Mouse (Mus musculus): ENCODE measurements around the gene Rasa4.
A peak's percentile ranks its signal among the peaks of the same experiment; 100 is the strongest.
"Not testable (repeated sequence)": the region's sequence is repeated elsewhere in the genome, so short reads cannot be mapped to it uniquely, and the experiment has no call there.

The Rasa4 gene

DNA sequence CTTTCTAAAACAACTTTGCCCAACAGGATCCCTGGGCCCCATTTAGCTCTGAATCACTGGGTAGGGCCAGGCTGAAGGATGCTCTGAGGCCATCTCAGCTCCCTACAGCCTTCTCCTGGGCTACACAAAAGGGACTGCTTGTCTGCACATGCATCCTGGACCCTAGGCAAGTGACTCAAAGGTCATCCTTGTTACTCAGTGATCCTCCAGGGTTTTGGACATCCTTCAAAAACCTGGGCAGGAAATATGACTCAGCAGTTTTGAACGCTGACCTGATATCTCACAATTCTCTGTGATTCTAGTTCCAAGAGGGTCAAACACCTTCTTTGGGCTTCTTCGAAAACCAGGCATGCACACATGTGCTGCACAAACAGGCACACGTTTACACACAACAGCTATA, 25.3 kb downstream of the Rasa4 start:
- DNase-seq (ENCODE audit: low spot score in 2 of 2) = no peak

DNA sequence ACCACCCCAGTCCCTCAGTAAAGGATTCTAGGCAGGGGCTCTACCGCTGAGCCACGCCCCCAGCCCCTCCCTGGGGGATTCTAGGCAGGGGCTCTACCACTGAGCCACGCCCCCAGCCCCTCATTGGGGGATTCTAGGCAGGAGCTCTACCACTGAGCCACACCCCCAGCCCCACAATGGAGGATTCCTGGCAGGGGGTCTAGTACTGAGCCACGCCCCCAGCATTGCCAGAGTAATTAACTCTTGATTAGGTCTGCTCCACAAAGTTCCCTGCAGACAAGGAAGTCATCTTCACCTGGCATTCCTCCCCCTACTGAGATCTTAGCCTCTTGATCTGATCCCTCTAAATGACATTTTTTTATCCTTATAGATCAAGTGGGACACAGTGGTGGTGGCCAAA, 29.8 kb downstream of the Rasa4 start:
- not testable (repeated sequence) for DNase-seq (ENCODE audit: low spot score in 2 of 2)

GRCm38 (mm10) chr5:136115891-136116783, 32.4 kb downstream of the Rasa4 start, which contains the start of gene Polr2j:
TSS of gene Polr2j (plus strand) at chr5:136116631.
- DNase-seq (ENCODE audit: low spot score in 2 of 2) = peak; percentile 91 to 95

GRCm38 (mm10) chr5:136116784-136117112, 33.0 kb downstream of the Rasa4 start:
- DNase-seq (ENCODE audit: low spot score in 2 of 2) = no peak

- no peak for DNase-seq (ENCODE audit: low spot score in 2 of 2)
These were observed 38.4 kb downstream of the Rasa4 start for GRCm38 (mm10) chr5:136122165-136122564.

- DNase-seq (ENCODE audit: low spot score in 2 of 2) = peak; percentile 94 to 97
These were observed 52.0 kb downstream of the Rasa4 start, which contains the start of the genes Lrwd1 and Alkbh4 for GRCm38 (mm10) chr5:136135571-136136291. TSS of gene Lrwd1 (minus strand) at chr5:136136074. TSS of gene Alkbh4 (plus strand) at chr5:136136146.

- DNase-seq (ENCODE audit: low spot score in 2 of 2) = no peak
These were observed 52.7 kb downstream of the Rasa4 start for GRCm38 (mm10) chr5:136136292-136136990.

GRCm38 (mm10) chr5:136137658-136138274, 54.0 kb downstream of the Rasa4 start:
- no peak for DNase-seq (ENCODE audit: low spot score in 2 of 2)

DNA sequence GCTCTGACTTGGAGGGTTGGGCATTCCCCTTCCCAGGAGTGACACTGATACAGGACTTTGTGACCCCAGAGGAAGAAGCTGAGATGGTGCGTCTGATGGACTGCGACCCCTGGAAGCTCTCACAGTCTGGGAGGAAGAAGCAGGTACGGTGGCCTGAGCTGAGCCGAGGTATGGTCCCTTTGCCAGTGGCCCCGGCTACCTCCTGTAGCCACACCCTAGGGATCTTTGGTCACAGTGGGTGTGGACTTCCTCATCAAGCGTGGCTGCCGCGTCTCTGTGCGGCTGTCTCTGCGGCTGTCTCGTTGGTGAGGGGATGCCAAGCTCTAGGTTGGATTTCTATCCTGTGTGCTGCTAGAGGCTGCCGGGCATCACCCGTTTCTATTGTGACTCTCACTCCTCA, 55.7 kb downstream of the Rasa4 start:
- no peak for DNase-seq (ENCODE audit: low spot score in 2 of 2)

DNA sequence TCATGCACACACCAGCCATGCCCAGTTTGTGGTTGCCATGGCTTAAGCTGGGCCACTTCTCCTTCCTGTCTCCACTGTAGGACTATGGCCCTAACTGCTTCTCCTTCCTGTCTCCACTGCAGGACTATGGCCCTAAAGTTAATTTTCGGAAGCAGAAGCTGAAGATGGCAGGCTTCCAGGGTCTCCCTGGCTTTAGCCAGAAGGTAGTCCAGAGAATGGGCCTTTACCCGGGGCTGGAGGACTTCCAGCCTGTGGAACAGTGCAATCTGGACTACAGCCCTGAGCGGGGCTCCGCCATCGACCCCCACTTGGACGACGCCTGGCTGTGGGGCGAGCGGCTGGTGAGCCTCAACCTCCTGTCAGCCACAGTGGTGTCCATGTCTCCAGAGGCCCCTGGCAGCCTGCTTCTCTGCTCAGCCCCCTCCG, 56.4 kb downstream of the Rasa4 start:
- peak in 1 of 2 experiments; percentile 42 for DNase-seq (ENCODE audit: low spot score in 2 of 2)

DNA sequence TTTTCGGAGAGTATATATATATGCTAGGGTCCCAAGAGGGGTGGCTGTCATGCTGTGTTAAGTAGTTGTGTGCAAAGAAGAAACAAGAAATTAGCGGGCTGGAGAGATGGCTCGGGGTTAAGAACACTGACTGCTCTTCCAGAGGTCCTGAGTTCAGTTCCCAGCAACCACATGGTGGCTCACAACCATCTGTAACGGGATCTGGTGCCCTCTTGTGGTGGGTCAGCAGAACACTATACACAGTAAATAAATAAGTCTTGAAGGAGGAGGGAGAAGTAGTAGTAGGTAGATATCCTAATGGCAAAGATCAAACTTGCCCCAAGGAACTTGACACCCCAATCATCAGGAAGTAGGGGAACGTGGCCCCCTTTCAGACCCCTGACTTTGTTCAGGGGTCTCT, 59.0 kb downstream of the Rasa4 start:
- no peak for DNase-seq (ENCODE audit: low spot score in 2 of 2)

GRCm38 (mm10) chr5:136143161-136143755, 59.5 kb downstream of the Rasa4 start:
- no peak for DNase-seq (ENCODE audit: low spot score in 2 of 2)

DNA sequence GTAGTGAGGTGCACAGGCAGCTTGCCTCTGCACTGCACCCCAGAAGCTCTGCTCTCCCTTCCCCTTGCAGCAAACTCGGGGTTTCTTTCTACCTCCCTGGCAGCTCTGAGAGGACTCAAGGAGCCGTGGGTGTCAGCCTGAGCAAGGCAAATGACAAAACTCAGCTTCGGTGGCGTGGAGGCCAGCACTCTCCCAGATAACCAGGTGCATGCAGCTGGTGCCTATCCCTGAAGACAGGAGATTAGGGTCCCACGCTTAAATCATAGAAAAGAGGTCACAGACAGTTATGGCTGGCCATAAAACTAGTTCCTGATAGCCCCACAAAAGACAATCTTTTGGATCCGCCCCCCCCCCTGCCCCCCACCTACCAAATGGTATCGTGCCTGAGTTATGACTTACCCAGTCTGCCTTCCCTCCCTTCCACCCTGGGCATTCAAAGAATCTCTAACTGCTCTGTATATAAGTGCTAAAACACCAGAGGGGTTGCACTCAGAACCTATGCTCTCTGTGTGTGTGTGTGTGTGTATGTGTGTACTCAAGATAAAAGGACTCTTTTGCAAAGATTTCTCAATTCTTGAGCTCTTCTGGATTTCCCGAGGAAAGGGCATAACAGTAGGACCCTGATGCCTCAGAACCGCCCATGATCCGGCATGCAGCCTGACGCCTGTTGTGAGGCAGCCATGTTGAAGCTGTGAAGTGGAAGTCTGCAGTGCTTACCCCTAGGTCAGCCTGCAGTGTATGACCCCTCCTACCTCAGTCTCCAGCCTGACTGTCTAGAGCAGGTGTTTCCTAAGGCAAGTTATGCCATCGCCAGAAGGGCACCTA, 61.1 kb downstream of the Rasa4 start:
- DNase-seq (ENCODE audit: low spot score in 2 of 2) = no peak

DNA sequence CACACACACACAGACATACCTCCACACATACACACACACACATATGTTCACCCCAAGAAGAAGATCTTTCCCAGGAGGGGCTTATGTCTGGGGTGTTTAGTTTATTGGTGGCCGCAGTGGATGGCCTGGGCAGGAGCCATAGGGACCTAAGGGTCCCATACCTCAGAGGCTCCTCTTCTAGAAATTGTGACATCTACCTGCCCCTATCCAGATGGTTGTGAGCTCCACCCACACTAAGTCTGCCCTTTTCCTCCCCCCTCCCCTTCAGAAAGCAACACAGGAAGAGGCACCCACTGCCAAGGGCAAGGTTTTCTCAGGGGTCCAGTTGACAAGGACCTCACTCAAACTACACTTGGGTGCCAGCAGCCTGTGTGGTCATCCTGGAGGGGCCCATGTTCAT, 63.2 kb downstream of the Rasa4 start:
- DNase-seq (ENCODE audit: low spot score in 2 of 2) = no peak

GRCm38 (mm10) chr5:136147704-136148103, 64.0 kb downstream of the Rasa4 start:
- DNase-seq (ENCODE audit: low spot score in 2 of 2) = no peak

GRCm38 (mm10) chr5:136149134-136149576, 65.4 kb downstream of the Rasa4 start:
- not testable (repeated sequence) for DNase-seq (ENCODE audit: low spot score in 2 of 2)

- DNase-seq (ENCODE audit: low spot score in 2 of 2) = peak in 1 of 2 experiments; percentile 60
These were observed 68.6 kb downstream of the Rasa4 start for GRCm38 (mm10) chr5:136152365-136152764.

GRCm38 (mm10) chr5:136155399-136155798, 71.7 kb downstream of the Rasa4 start:
- peak in 1 of 2 experiments; percentile 44 for DNase-seq (ENCODE audit: low spot score in 2 of 2)

DNA sequence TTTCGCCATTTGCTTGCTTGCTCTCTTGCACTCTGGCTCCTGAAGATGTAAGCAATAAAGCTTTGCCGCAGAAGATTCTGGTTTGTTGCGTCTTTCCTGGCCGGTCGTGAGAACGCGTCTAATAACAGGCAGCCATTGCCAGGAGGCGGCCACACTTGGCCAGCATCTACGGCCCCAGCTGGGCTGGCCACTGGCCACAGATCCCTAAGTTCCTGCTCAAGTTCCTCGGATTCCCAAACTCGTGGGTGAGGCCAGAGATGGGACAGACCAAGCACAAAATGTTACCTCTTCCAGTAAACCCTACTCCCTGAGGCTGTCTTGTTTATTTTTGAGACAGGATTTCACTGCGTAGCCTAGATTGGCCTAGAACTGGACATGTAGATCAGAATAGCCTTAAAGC, 76.4 kb downstream of the Rasa4 start:
- DNase-seq (ENCODE audit: low spot score in 2 of 2) = peak; percentile 61 to 79
